Mouse (Mus musculus) heart, embryonic 16.5 days (tissue): ENCODE results near the gene Usf2. TPM values are rescaled to one million over a fixed set of nuclear protein-coding genes. Genes with fewer than 3 reads are reported as not detected.

Source experiments
- ATAC-seq: fragments of 200-750 bp; cut with Nextera tagmentation; replicated peaks from 2 replicates; pipeline ENCODE4 v1.8.0; 2017; ENCODE audit warnings: moderate number of reproducible peaks; ENCODE audit not compliant: insufficient read depth, low FRiP score; ENCODE audit errors: extremely low read depth
- H3K27ac ChIP-seq: fragments of 300-500 bp; sonication (generic); 2 replicates; pipeline ENCODE4 v1.5.1; 2014; ENCODE audit warnings: mild to moderate bottlenecking, low read length, control low read depth, moderate library complexity
- H3K27me3 ChIP-seq: fragments of 300-500 bp; sonication (generic); 2 replicates; pipeline ENCODE4 v1.6.1; 2014; ENCODE audit warnings: low read length, mixed read lengths; ENCODE audit not compliant: control insufficient read depth, insufficient read depth
- H3K36me3 ChIP-seq: fragments of 300-500 bp; sonication (generic); 2 replicates; pipeline ENCODE4 v1.6.1; 2014; ENCODE audit not compliant: control insufficient read depth, insufficient read depth
- H3K4me1 ChIP-seq: fragments of 300-500 bp; sonication (generic); 2 replicates; pipeline ENCODE4 v1.6.1; 2014; ENCODE audit warnings: low read length, mixed read lengths; ENCODE audit not compliant: control insufficient read depth, insufficient read depth
- H3K4me2 ChIP-seq: fragments of 300-500 bp; sonication (generic); 2 replicates; pipeline ENCODE4 v1.6.1; 2014; ENCODE audit warnings: low read depth, mild to moderate bottlenecking, control low read depth, low read length
- H3K4me3 ChIP-seq: fragments of 300-500 bp; sonication (generic); 2 replicates; pipeline ENCODE4 v1.5.1; 2014; ENCODE audit warnings: mild to moderate bottlenecking, control low read depth, low read length
- H3K9ac ChIP-seq: fragments of 300-500 bp; sonication (generic); 2 replicates; pipeline ENCODE4 v1.6.1; 2014; ENCODE audit warnings: low read length, control low read depth
- H3K9me3 ChIP-seq: fragments of 300-500 bp; sonication (generic); replicated peaks from 2 replicates; pipeline ENCODE4 v1.6.1; 2016; ENCODE audit warnings: low read length; ENCODE audit not compliant: control insufficient read depth
- WGBS: fragments of 180-500 bp; shearing (Covaris S2); extraction: QIAGEN DNeasy Blood & Tissue Kit; methylation state at CpG from one replicate; pipeline ENCODE4 v1.1.7; 2014; 5-methylcytosine and 5-hydroxymethylcytosine counted together
- polyA plus RNA-seq: library from polyadenylated mRNA; unstranded; fragments of >200 nt; fragmentation: Nextera tagmentation; extraction: Ambion mirVana; gene quantifications from 2 replicates; pipeline ENCODE4 v1.2.1, GENCODE M21; 2015

Gene Usf2
- 15.5 and 16.6 TPM in 2 replicates for polyA plus RNA-seq

- H3K4me3 ChIP-seq = peak within 1 kb of the TSS; percentile 78
- no peaks in the 10 kb centered on the region for H3K27me3 ChIP-seq
- peaks cover 13% of the 10 kb centered on the region for H3K4me1 ChIP-seq
- peaks cover 37% of the 10 kb centered on the region for H3K36me3 ChIP-seq
- H3K4me2 ChIP-seq = peak within 1 kb of the TSS; percentile 71
- peak within 1 kb of the TSS; percentile 99 for H3K27ac ChIP-seq
- H3K9me3 ChIP-seq = no peaks in the 10 kb centered on the region
- H3K9ac ChIP-seq = peak within 1 kb of the TSS; percentile 97
- under 1% methylated on average over 47 of the region's 82 CpGs for WGBS
- peak; percentile 66 for ATAC-seq
These were observed at the start of gene Usf2 for GRCm38 (mm10) chr7:30956756-30957366. Gene Usf2, minus strand, starts transcription at chr7:30956803.

- Histone ChIP-seq H3K36me3 (no peaks in the 10 kb centered on the region), H3K27me3 (no peaks in the 10 kb centered on the region), H3K4me3 (no peak overlapping the region), H3K4me1 (peaks cover 16% of the 10 kb centered on the region), H3K27ac (peak overlapping the region; percentile 19), H3K4me2 (no peak overlapping the region), H3K9me3 (no peaks in the 10 kb centered on the region), H3K9ac (no peak overlapping the region)
- no peak; the same call in 1 of the 2 replicates for ATAC-seq
- WGBS = 41% methylated on average over 8 of the region's 8 CpGs
These were observed 46.0 kb upstream of the Usf2 start for GRCm38 (mm10) chr7:31002650-31003049.

- no peaks in the 10 kb centered on the region for H3K36me3 ChIP-seq
- peak overlapping the region; percentile 90 for H3K27ac ChIP-seq
- H3K4me1 ChIP-seq = peaks cover 16% of the 10 kb centered on the region
- peak overlapping the region; percentile 56 for H3K9ac ChIP-seq
- peak overlapping the region; percentile 9; the same call in 1 of the 2 replicates for H3K4me3 ChIP-seq
- ATAC-seq = peak; percentile 93
- H3K9me3 ChIP-seq = peaks cover 5% of the 10 kb centered on the region; the same call in 1 of the 2 replicates
- 2% methylated on average over 7 of the region's 7 CpGs for WGBS
- peak overlapping the region; percentile 55 for H3K4me2 ChIP-seq
- no peaks in the 10 kb centered on the region for H3K27me3 ChIP-seq
These were observed 44.0 kb upstream of the Usf2 start for GRCm38 (mm10) chr7:31000505-31001020.

- Histone ChIP-seq H3K27ac (no peak overlapping the region), H3K27me3 (no peaks in the 10 kb centered on the region), H3K4me2 (no peak overlapping the region), H3K36me3 (no peaks in the 10 kb centered on the region), H3K4me1 (peaks cover 21% of the 10 kb centered on the region), H3K9ac (no peak overlapping the region), H3K9me3 (peaks cover 5% of the 10 kb centered on the region; the same call in 1 of the 2 replicates), H3K4me3 (no peak overlapping the region)
- no peak for ATAC-seq
- WGBS = 94% methylated on average over 2 of the region's 2 CpGs
These were observed 39.9 kb upstream of the Usf2 start for GRCm38 (mm10) chr7:30996491-30996890.

GRCm38 (mm10) chr7:30993986-30994385, 37.4 kb upstream of the Usf2 start:
- 86% methylated on average over 5 of the region's 5 CpGs for WGBS

GRCm38 (mm10) chr7:30992148-30992547, 35.5 kb upstream of the Usf2 start:
- Histone ChIP-seq H3K4me1 (peaks cover 6% of the 10 kb centered on the region; the same call in 1 of the 2 replicates), H3K4me2 (no peak overlapping the region), H3K4me3 (no peak overlapping the region), H3K9ac (no peak overlapping the region), H3K9me3 (peaks cover 5% of the 10 kb centered on the region; the same call in 1 of the 2 replicates), H3K27ac (no peak overlapping the region), H3K36me3 (no peaks in the 10 kb centered on the region), H3K27me3 (no peaks in the 10 kb centered on the region)
- WGBS = 60% methylated on average over 5 of the region's 5 CpGs
- ATAC-seq = no peak

More at GRCm38 (mm10) chr7:30993986-30994385, 37.4 kb upstream of the Usf2 start:
- no peak overlapping the region for H3K4me3 ChIP-seq
- H3K36me3 ChIP-seq = no peaks in the 10 kb centered on the region
- no peak overlapping the region for H3K4me2 ChIP-seq
- no peak overlapping the region for H3K9ac ChIP-seq
- H3K4me1 ChIP-seq = peaks cover 6% of the 10 kb centered on the region; the same call in 1 of the 2 replicates
- ATAC-seq = no peak
- H3K27me3 ChIP-seq = no peaks in the 10 kb centered on the region
- peaks cover 5% of the 10 kb centered on the region; the same call in 1 of the 2 replicates for H3K9me3 ChIP-seq
- no peak overlapping the region for H3K27ac ChIP-seq

GRCm38 (mm10) chr7:30988519-30989162, 32.0 kb upstream of the Usf2 start:
- Histone ChIP-seq H3K27ac (no peak overlapping the region), H3K4me1 (peaks cover 6% of the 10 kb centered on the region; the same call in 1 of the 2 replicates), H3K4me3 (no peak overlapping the region), H3K27me3 (no peaks in the 10 kb centered on the region), H3K4me2 (no peak overlapping the region), H3K36me3 (no peaks in the 10 kb centered on the region), H3K9ac (no peak overlapping the region), H3K9me3 (no peaks in the 10 kb centered on the region)
- no peak for ATAC-seq
- WGBS = 81% methylated on average over 4 of the region's 4 CpGs

- H3K9me3 ChIP-seq = no peaks in the 10 kb centered on the region
- no peaks in the 10 kb centered on the region for H3K36me3 ChIP-seq
These were observed 28.8 kb upstream of the Usf2 start for GRCm38 (mm10) chr7:30985357-30985756.

GRCm38 (mm10) chr7:30981703-30982102, 25.1 kb upstream of the Usf2 start:
- Histone ChIP-seq H3K27me3 (no peaks in the 10 kb centered on the region), H3K4me1 (no peaks in the 10 kb centered on the region), H3K4me2 (no peak overlapping the region), H3K4me3 (no peak overlapping the region), H3K9ac (no peak overlapping the region), H3K9me3 (0 out of 2 replicates have a peak, but pooled peaks cover 3% of the 10 kb centered on the region), H3K27ac (no peak overlapping the region), H3K36me3 (no peaks in the 10 kb centered on the region)
- WGBS = 77% methylated on average over 4 of the region's 4 CpGs
- no peak for ATAC-seq

More at GRCm38 (mm10) chr7:30985357-30985756, 28.8 kb upstream of the Usf2 start:
- ATAC-seq = no peak
- Histone ChIP-seq H3K9ac (no peak overlapping the region), H3K4me1 (no peaks in the 10 kb centered on the region), H3K27ac (no peak overlapping the region), H3K4me2 (no peak overlapping the region), H3K4me3 (no peak overlapping the region), H3K27me3 (no peaks in the 10 kb centered on the region)
- WGBS = 82% methylated on average over 9 of the region's 9 CpGs
